Mouse (Mus musculus): Measurements from ENCODE around the gene Taf1a. TPM values are rescaled to one million over a fixed set of nuclear protein-coding genes. Genes with fewer than 3 reads are reported as not detected.
A peak's percentile ranks its signal among the peaks of the same experiment; 100 is the strongest.
"Not testable (repeated sequence)": the region's sequence is repeated elsewhere in the genome, so short reads cannot be mapped to it uniquely, and the experiment has no call there.

Gene Taf1a
- 18.4 and 20.2 TPM in 2 replicates for polyA plus RNA-seq (2014; fragmentation: Nextera tagmentation; extraction: Ambion mirVana)

GRCm38 (mm10) chr1:183388426-183389406 lies at the start of gene Taf1a:
Gene Taf1a, plus strand, starts transcription at chr1:183388981.
- Histone ChIP-seq H3K9me3 (ENCODE audit: control insufficient read depth, low read length) (no peaks in the 10 kb centered on the region), H3K27me3 (ENCODE audit: control insufficient read depth, insufficient read depth, low read length) (no peaks in the 10 kb centered on the region), H3K36me3 (ENCODE audit: control insufficient read depth, insufficient read depth, low read length) (no peaks in the 10 kb centered on the region), H3K4me3 (ENCODE audit: low read depth, low read length) (peak within 1 kb of the TSS; percentile 73), H3K4me1 (replicated peaks; ENCODE audit: control insufficient read depth, insufficient read depth, low read length) (0 out of 2 replicates have a peak, but pooled peaks cover 2% of the 10 kb centered on the region), H3K9ac (ENCODE audit: low read depth, low read length) (peak within 1 kb of the TSS; percentile 54), H3K27ac (ENCODE audit: low read depth, low read length) (no peak within 1 kb of the TSS), H3K4me2 (replicated peaks; ENCODE audit: low read depth, low read length) (peak within 1 kb of the TSS; percentile 77)
- ATAC-seq (ENCODE audit: low FRiP score) (peak; percentile 100), DNase-seq (ENCODE audit: low spot score) (peak; percentile 97)
- 7% methylated on average over 44 of the region's 44 CpGs for WGBS

- H3K27ac ChIP-seq (ENCODE audit: low read depth, low read length); H3K36me3 ChIP-seq (ENCODE audit: control insufficient read depth, insufficient read depth, low read length); H3K4me3 ChIP-seq (ENCODE audit: low read depth, low read length); H3K27me3 ChIP-seq (ENCODE audit: control insufficient read depth, insufficient read depth, low read length); H3K4me1 ChIP-seq (replicated peaks; ENCODE audit: control insufficient read depth, insufficient read depth, low read length); H3K4me2 ChIP-seq (replicated peaks; ENCODE audit: low read depth, low read length); H3K9me3 ChIP-seq (ENCODE audit: control insufficient read depth, low read length); DNase-seq (ENCODE audit: low spot score); ATAC-seq (ENCODE audit: low FRiP score); H3K9ac ChIP-seq (ENCODE audit: low read depth, low read length): not testable (repeated sequence)
- 100% methylated on average over 1 of the region's 1 CpGs for WGBS
Measured at GRCm38 (mm10) chr1:183342902-183343301, 45.9 kb upstream of the Taf1a start.

GRCm38 (mm10) chr1:183344886-183345816 lies 43.6 kb upstream of the Taf1a start:
- WGBS = 1% methylated on average over 67 of the region's 72 CpGs
- peak overlapping the region; percentile 86 for H3K4me2 ChIP-seq (replicated peaks; ENCODE audit: low read depth, low read length)
- no peaks in the 10 kb centered on the region for H3K36me3 ChIP-seq (ENCODE audit: control insufficient read depth, insufficient read depth, low read length)
- peak overlapping the region; percentile 87 for H3K9ac ChIP-seq (ENCODE audit: low read depth, low read length)
- peak overlapping the region; percentile 82 for H3K27ac ChIP-seq (ENCODE audit: low read depth, low read length)
- 0 out of 2 replicates have a peak, but pooled peaks cover 2% of the 10 kb centered on the region for H3K4me1 ChIP-seq (replicated peaks; ENCODE audit: control insufficient read depth, insufficient read depth, low read length)
- no peaks in the 10 kb centered on the region for H3K27me3 ChIP-seq (ENCODE audit: control insufficient read depth, insufficient read depth, low read length)
- DNase-seq (ENCODE audit: low spot score) (peak; percentile 86), ATAC-seq (ENCODE audit: low FRiP score) (peak; percentile 98)
- H3K9me3 ChIP-seq (ENCODE audit: control insufficient read depth, low read length) = no peaks in the 10 kb centered on the region
- H3K4me3 ChIP-seq (ENCODE audit: low read depth, low read length) = peak overlapping the region; percentile 91

GRCm38 (mm10) chr1:183345817-183346195 lies 43.0 kb upstream of the Taf1a start:
- DNase-seq (ENCODE audit: low spot score) = no peak
- peak overlapping the region; percentile 82; the same call in 1 of the 2 replicates for H3K27ac ChIP-seq (ENCODE audit: low read depth, low read length)
- peak overlapping the region; percentile 91 for H3K4me3 ChIP-seq (ENCODE audit: low read depth, low read length)
- peak overlapping the region; percentile 87 for H3K9ac ChIP-seq (ENCODE audit: low read depth, low read length)
- no peaks in the 10 kb centered on the region for H3K9me3 ChIP-seq (ENCODE audit: control insufficient read depth, low read length)
- peak overlapping the region; percentile 86 for H3K4me2 ChIP-seq (replicated peaks; ENCODE audit: low read depth, low read length)
- no peak; the same call in 1 of the 2 replicates for ATAC-seq (ENCODE audit: low FRiP score)
- no peaks in the 10 kb centered on the region for H3K36me3 ChIP-seq (ENCODE audit: control insufficient read depth, insufficient read depth, low read length)
- WGBS = 12% methylated on average over 10 of the region's 10 CpGs
- 0 out of 2 replicates have a peak, but pooled peaks cover 2% of the 10 kb centered on the region for H3K4me1 ChIP-seq (replicated peaks; ENCODE audit: control insufficient read depth, insufficient read depth, low read length)
- H3K27me3 ChIP-seq (ENCODE audit: control insufficient read depth, insufficient read depth, low read length) = no peaks in the 10 kb centered on the region

GRCm38 (mm10) chr1:183349840-183350239 lies 38.9 kb upstream of the Taf1a start:
- no peaks in the 10 kb centered on the region for H3K27me3 ChIP-seq (ENCODE audit: control insufficient read depth, insufficient read depth, low read length)
- no peak overlapping the region for H3K9ac ChIP-seq (ENCODE audit: low read depth, low read length)
- no peak for ATAC-seq (ENCODE audit: low FRiP score)
- WGBS = 35% methylated on average over 6 of the region's 6 CpGs
- no peak overlapping the region for H3K4me3 ChIP-seq (ENCODE audit: low read depth, low read length)
- no peak overlapping the region for H3K4me2 ChIP-seq (replicated peaks; ENCODE audit: low read depth, low read length)
- 0 out of 2 replicates have a peak, but pooled peaks cover 4% of the 10 kb centered on the region for H3K36me3 ChIP-seq (ENCODE audit: control insufficient read depth, insufficient read depth, low read length)
- peak; percentile 76 for DNase-seq (ENCODE audit: low spot score)
- no peak overlapping the region for H3K27ac ChIP-seq (ENCODE audit: low read depth, low read length)
- no peaks in the 10 kb centered on the region for H3K9me3 ChIP-seq (ENCODE audit: control insufficient read depth, low read length)
- H3K4me1 ChIP-seq (replicated peaks; ENCODE audit: control insufficient read depth, insufficient read depth, low read length) = no peaks in the 10 kb centered on the region

GRCm38 (mm10) chr1:183358901-183359300 lies 29.9 kb upstream of the Taf1a start:
- Histone ChIP-seq H3K9me3 (ENCODE audit: control insufficient read depth, low read length) (no peaks in the 10 kb centered on the region), H3K4me2 (replicated peaks; ENCODE audit: low read depth, low read length) (no peak overlapping the region), H3K9ac (ENCODE audit: low read depth, low read length) (no peak overlapping the region), H3K27ac (ENCODE audit: low read depth, low read length) (no peak overlapping the region), H3K36me3 (ENCODE audit: control insufficient read depth, insufficient read depth, low read length) (peaks cover 10% of the 10 kb centered on the region; the same call in 1 of the 2 replicates), H3K4me3 (ENCODE audit: low read depth, low read length) (no peak overlapping the region), H3K4me1 (replicated peaks; ENCODE audit: control insufficient read depth, insufficient read depth, low read length) (no peaks in the 10 kb centered on the region), H3K27me3 (ENCODE audit: control insufficient read depth, insufficient read depth, low read length) (no peaks in the 10 kb centered on the region)
- DNase-seq (ENCODE audit: low spot score) (no peak), ATAC-seq (ENCODE audit: low FRiP score) (no peak)
- WGBS = 89% methylated on average over 3 of the region's 3 CpGs

GRCm38 (mm10) chr1:183362301-183362700 lies 26.5 kb upstream of the Taf1a start:
- no peak for ATAC-seq (ENCODE audit: low FRiP score)
- Histone ChIP-seq H3K9me3 (ENCODE audit: control insufficient read depth, low read length) (no peaks in the 10 kb centered on the region), H3K9ac (ENCODE audit: low read depth, low read length) (no peak overlapping the region), H3K27ac (ENCODE audit: low read depth, low read length) (no peak overlapping the region), H3K4me3 (ENCODE audit: low read depth, low read length) (no peak overlapping the region), H3K4me2 (replicated peaks; ENCODE audit: low read depth, low read length) (no peak overlapping the region), H3K36me3 (ENCODE audit: control insufficient read depth, insufficient read depth, low read length) (peaks cover 7% of the 10 kb centered on the region; the same call in 1 of the 2 replicates), H3K27me3 (ENCODE audit: control insufficient read depth, insufficient read depth, low read length) (no peaks in the 10 kb centered on the region), H3K4me1 (replicated peaks; ENCODE audit: control insufficient read depth, insufficient read depth, low read length) (no peaks in the 10 kb centered on the region)
- 93% methylated on average over 5 of the region's 5 CpGs for WGBS
- no peak for DNase-seq (ENCODE audit: low spot score)
